Mouse (Mus musculus) intestine, postnatal 0 days (tissue): ENCODE measurements around the gene Ptgs1. TPM values are rescaled to one million over a fixed set of nuclear protein-coding genes. Genes with fewer than 3 reads are reported as not detected.

Experiments used
- ATAC-seq: fragments of 200-750 bp; cut with Nextera tagmentation; 2 replicates; pipeline ENCODE4 v1.8.0; 2017; ENCODE audit warnings: mild to moderate bottlenecking, moderate TSS enrichment, moderate library complexity
- H3K27ac ChIP-seq: fragments of 300-500 bp; sonication (generic); 2 replicates; pipeline ENCODE4 v1.5.1; 2014; ENCODE audit warnings: mild to moderate bottlenecking, low read depth, low read length, moderate library complexity
- H3K27me3 ChIP-seq: fragments of 300-500 bp; sonication (generic); replicated peaks from 2 replicates; pipeline ENCODE4 v1.6.1; 2014; ENCODE audit warnings: low read length, mixed read lengths; ENCODE audit not compliant: control insufficient read depth, insufficient read depth
- H3K36me3 ChIP-seq: fragments of 300-500 bp; sonication (generic); 2 replicates; pipeline ENCODE4 v1.6.1; 2014; ENCODE audit warnings: mild to moderate bottlenecking, moderate library complexity; ENCODE audit not compliant: control insufficient read depth, insufficient read depth
- H3K4me1 ChIP-seq: fragments of 300-500 bp; sonication (generic); replicated peaks from 2 replicates; pipeline ENCODE4 v1.6.1; 2014; ENCODE audit warnings: antibody characterized with exemption, low read length, mixed read lengths; ENCODE audit not compliant: control insufficient read depth, insufficient read depth
- H3K4me2 ChIP-seq: fragments of 300-500 bp; sonication (generic); replicated peaks from 2 replicates; pipeline ENCODE4 v1.6.1; 2014; ENCODE audit warnings: low read depth, mild to moderate bottlenecking, moderate library complexity
- H3K4me3 ChIP-seq: fragments of 300-500 bp; sonication (generic); 2 replicates; pipeline ENCODE4 v1.5.1; 2014; ENCODE audit warnings: low read depth, low read length
- H3K9ac ChIP-seq: fragments of 300-500 bp; sonication (generic); 2 replicates; pipeline ENCODE4 v1.6.1; 2014; ENCODE audit warnings: mild to moderate bottlenecking, low read depth, low read length
- H3K9me3 ChIP-seq: fragments of 300-500 bp; sonication (generic); 2 replicates; pipeline ENCODE4 v1.6.1; 2016; ENCODE audit warnings: mixed run types; ENCODE audit not compliant: control insufficient read depth
- CTCF ChIP-seq: sonication (generic); IDR thresholded peaks from 2 replicates; pipeline ENCODE4 v1.5.1; 2016; ENCODE audit warnings: low read depth, mild to moderate bottlenecking, control low read depth, antibody characterized with exemption, moderate library complexity
- WGBS: fragments of 180-500 bp; shearing (Covaris S2); extraction: QIAGEN DNeasy Blood & Tissue Kit; methylation state at CpG from one replicate; pipeline ENCODE4 v1.1.7; 2014; 5-methylcytosine and 5-hydroxymethylcytosine counted together
- polyA plus RNA-seq: library from polyadenylated mRNA; unstranded; fragments of >200 nt; fragmentation: Nextera tagmentation; extraction: Ambion mirVana; gene quantifications from 2 replicates; pipeline ENCODE4 v1.2.1, GENCODE M21; 2015

The Ptgs1 gene
- polyA plus RNA-seq, 1 experiment from 2014 or later = 29.5 TPM

DNA sequence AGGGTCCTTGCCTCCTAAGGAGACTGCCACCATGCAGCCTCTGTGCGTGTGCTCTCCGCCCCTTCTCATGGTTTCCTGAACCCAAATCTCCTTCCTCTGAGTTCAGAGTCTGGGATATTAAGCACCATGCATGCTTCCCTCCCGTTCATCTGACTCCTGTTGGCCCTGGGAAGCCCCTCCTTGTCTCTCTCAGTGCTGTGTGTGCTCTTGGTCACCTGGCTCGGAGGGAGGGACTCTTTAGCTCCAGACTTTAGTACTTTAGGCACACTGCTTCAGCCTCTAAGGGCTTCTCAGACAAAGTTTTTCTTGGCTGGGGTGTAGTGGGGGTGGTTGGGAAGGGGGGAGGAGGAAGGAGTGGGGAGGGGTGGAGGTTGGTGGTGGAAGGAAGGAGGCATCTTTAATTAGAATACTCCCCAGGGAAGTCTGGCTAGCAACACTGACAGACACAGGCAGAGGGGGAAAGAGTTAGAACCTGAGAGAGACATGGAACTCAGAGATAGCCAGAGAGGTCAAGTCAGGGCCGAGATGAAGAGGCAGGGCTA is 12.5 kb upstream of the Ptgs1 start:
- Histone ChIP-seq H3K9me3 (no peaks in the 10 kb centered on the region), H3K27ac (no peak overlapping the region), H3K36me3 (no peaks in the 10 kb centered on the region), H3K4me1 (no peaks in the 10 kb centered on the region), H3K4me2 (no peak overlapping the region), H3K9ac (no peak overlapping the region), H3K27me3 (no peaks in the 10 kb centered on the region), H3K4me3 (no peak overlapping the region)
- no peak for TF ChIP-seq CTCF
- no peak for ATAC-seq
- WGBS = 49% methylated on average over 5 of the region's 5 CpGs

DNA sequence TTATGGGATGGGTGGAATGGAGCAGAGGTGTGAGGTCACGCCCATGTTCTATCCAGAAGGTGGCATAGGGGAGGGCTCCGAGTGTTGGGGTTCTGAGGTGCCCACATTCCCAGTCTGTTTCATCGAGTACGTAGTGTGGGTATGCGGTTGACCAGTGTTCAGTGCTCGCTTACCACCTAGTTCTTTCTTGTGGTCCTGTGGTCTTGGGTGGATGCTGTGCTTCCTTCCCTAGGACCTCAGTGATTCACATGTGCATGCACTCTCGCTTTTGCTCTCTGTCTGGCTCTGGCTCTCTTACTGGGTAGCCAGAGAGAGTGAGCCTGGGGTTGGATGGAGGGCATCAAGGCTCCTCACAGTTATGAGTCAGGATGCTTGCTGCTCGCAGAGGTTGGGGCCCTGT is 10.1 kb upstream of the Ptgs1 start:
- Histone ChIP-seq H3K27me3 (no peaks in the 10 kb centered on the region), H3K27ac (no peak overlapping the region), H3K4me3 (no peak overlapping the region), H3K36me3 (no peaks in the 10 kb centered on the region), H3K4me1 (no peaks in the 10 kb centered on the region), H3K9me3 (no peaks in the 10 kb centered on the region), H3K9ac (no peak overlapping the region), H3K4me2 (no peak overlapping the region)
- no peak for TF ChIP-seq CTCF
- ATAC-seq = no peak
- 91% methylated on average over 8 of the region's 8 CpGs for WGBS

DNA sequence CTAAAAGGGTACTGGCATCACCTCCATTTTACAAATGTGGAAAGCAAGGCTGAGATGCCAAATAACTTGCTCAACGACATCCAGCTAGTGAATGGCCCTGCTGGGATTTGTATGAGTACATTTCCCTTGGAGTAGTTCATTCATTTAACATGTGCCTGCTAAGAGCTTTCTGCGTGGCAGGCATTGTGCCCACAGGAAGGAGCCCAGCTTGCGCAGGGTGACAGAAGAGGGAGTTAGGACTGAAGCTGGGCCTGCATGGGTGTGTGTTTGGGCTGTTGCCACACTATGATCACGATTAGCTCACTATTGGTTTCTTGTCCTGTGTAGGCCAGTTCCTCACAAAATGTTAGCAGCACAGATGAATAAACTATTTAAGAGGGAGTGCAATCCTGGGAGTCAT is 9.3 kb upstream of the Ptgs1 start:
- no peaks in the 10 kb centered on the region for H3K36me3 ChIP-seq
- no peak for TF ChIP-seq CTCF
- no peak overlapping the region for H3K4me2 ChIP-seq
- H3K27ac ChIP-seq = no peak overlapping the region
- no peaks in the 10 kb centered on the region for H3K27me3 ChIP-seq
- 77% methylated on average over 4 of the region's 4 CpGs for WGBS
- no peaks in the 10 kb centered on the region for H3K4me1 ChIP-seq
- ATAC-seq = no peak
- no peaks in the 10 kb centered on the region for H3K9me3 ChIP-seq
- no peak overlapping the region for H3K9ac ChIP-seq
- H3K4me3 ChIP-seq = no peak overlapping the region

DNA sequence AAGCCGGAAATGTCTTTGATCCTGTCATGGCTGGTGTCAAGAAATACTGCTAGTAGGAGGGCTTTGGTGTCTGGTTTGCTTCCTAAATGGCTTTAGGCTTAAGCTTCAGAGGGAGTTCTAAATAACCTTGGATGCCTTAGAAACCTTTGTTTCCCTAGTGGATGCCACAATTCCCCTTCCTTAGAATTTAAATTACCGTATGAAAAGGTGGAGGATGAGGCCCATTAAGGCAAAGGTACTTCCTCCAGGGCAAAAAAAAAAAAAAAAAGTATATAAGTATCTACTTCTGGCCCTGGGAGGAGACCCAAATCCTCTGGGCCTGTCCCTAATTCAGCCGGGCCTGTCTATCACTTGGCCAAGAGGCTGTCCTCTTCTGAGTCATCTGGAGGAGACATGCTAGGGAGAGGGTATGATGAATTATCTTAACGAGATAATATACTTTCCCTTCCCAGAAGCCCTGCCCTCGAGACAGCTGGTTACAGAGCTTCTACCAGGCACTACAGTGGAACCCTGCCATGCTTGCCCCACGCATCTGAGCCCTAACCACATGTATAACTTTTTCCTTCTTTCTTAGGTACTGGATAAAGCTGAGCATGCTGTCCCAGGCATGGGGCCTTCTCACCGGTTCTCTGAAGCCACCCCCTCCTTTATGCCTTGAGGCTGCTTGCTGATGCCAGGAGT is 7.9 kb upstream of the Ptgs1 start:
- Histone ChIP-seq H3K4me3 (no peak overlapping the region), H3K27ac (no peak overlapping the region), H3K9ac (no peak overlapping the region), H3K4me2 (no peak overlapping the region), H3K27me3 (no peaks in the 10 kb centered on the region), H3K9me3 (no peaks in the 10 kb centered on the region), H3K36me3 (no peaks in the 10 kb centered on the region), H3K4me1 (no peaks in the 10 kb centered on the region)
- 59% methylated on average over 7 of the region's 7 CpGs for WGBS
- no peak for TF ChIP-seq CTCF
- no peak for ATAC-seq

DNA sequence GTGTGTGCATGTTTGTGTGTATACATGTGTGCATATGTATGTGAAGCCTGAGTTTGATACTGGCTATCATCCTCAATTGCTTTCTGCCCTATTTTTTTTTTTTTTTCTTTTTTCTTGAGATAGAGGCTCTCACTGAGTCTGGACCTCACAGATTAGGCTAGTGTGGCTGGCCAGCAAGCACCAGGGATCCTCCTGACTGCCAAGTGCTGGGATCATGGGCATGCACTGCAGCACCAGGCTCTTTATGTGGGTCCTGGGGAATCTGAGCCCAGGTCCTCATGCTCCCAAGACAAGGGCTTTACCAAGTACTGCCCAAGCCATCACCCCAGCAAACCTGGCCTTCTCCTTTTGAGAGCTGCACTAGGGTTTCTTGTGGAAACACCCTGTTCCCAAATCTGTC is 6.8 kb upstream of the Ptgs1 start:
- Histone ChIP-seq H3K4me1 (no peaks in the 10 kb centered on the region), H3K27ac (no peak overlapping the region), H3K9ac (no peak overlapping the region), H3K27me3 (no peaks in the 10 kb centered on the region), H3K4me3 (no peak overlapping the region), H3K9me3 (no peaks in the 10 kb centered on the region), H3K36me3 (no peaks in the 10 kb centered on the region), H3K4me2 (no peak overlapping the region)
- ATAC-seq = no peak
- no peak for TF ChIP-seq CTCF

DNA sequence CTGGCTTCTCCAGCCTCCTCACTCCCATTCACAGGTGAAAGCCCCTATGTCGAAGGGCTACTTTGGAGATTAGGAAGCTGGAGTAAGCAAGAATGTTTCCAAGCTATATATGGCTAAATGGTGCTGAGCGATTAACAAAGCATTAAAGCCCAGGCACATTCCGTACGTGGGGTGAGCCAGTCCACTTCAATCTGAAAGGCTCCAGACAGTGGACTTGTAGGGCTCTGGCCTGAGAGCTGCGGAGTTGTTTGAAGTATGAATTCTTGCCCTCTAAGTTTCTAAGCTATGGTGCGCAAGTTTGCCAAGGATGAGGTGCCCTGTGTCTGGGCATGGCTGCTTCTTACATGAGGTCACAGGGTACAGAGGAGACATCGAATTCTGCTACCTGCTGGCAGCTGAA is 6.1 kb upstream of the Ptgs1 start:
- Histone ChIP-seq H3K27me3 (no peaks in the 10 kb centered on the region; the same call in 1 of the 2 replicates), H3K9ac (no peak overlapping the region), H3K27ac (no peak overlapping the region), H3K4me2 (no peak overlapping the region), H3K36me3 (no peaks in the 10 kb centered on the region), H3K4me1 (no peaks in the 10 kb centered on the region), H3K9me3 (no peaks in the 10 kb centered on the region), H3K4me3 (no peak overlapping the region)
- 74% methylated on average over 7 of the region's 7 CpGs for WGBS
- TF ChIP-seq CTCF = no peak
- ATAC-seq = no peak

DNA sequence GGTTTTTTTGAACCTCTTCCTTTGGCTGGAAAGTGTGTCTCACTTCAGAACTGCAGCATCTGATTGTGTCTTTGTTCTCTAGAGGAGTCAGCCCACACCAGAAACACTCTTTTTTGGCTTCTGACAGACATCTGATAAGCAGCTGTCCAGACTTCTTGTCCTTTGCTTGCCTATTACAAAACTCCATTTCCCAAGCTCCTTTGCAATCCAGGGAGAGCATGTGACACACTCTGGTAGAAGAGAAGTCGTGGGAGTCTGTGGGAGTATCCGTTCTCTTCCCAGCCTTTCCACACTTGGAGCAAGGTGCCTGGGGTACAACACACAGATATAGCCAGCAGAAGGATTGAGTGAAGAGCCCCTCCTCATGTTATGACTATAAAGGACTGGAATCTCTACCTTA is 5.6 kb upstream of the Ptgs1 start:
- H3K9ac ChIP-seq = no peak overlapping the region
- WGBS = 33% methylated on average over 2 of the region's 2 CpGs
- no peak overlapping the region for H3K27ac ChIP-seq
- H3K27me3 ChIP-seq = no peaks in the 10 kb centered on the region; the same call in 1 of the 2 replicates
- no peaks in the 10 kb centered on the region for H3K4me1 ChIP-seq
- no peak overlapping the region for H3K4me2 ChIP-seq
- H3K36me3 ChIP-seq = no peaks in the 10 kb centered on the region
- H3K4me3 ChIP-seq = no peak overlapping the region
- ATAC-seq = no peak
- no peak for TF ChIP-seq CTCF
- H3K9me3 ChIP-seq = no peaks in the 10 kb centered on the region
